ENCODE assay signal across 19 mouse cellular contexts in genomic region chr8:49563499-49564279, GRCm38 (mm10).
"Had no signal": no experiment of that assay in that cellular context is flagged by ENCODE, and none has a peak within 500 bp of the region (broad histone marks: within the 10 kb centered on the region; RNA-seq: fewer than 3 reads in every experiment).

No protein-coding gene starts in this region.

- ATAC-seq: midbrain, embryonic 16.5 days had no signal

- H3K4me3 ChIP-seq: midbrain, embryonic 10.5 days; midbrain, embryonic 12.5 days; myocyte; neural tube, embryonic 13.5 days; neural tube, embryonic 15.5 days had no signal

- H3K4me2 ChIP-seq: lung, embryonic 14.5 days; midbrain, embryonic 12.5 days; neural tube, embryonic 13.5 days; neural tube, embryonic 15.5 days had no signal

- H3K27ac ChIP-seq: midbrain, embryonic 10.5 days; midbrain, embryonic 12.5 days; neural tube, embryonic 13.5 days; neural tube, embryonic 15.5 days had no signal

- H3K27me3 ChIP-seq: midbrain, embryonic 12.5 days; neural tube, embryonic 13.5 days; neural tube, embryonic 15.5 days had no signal

- DNase-seq: lung, adult 18-20 months; lung, embryonic 14.5 days; lung, postnatal 10 days; lung, postnatal 4 days; midbrain, embryonic 14.5 days; retina, postnatal 1 day; right cerebral cortex, adult 18-20 months; right cerebral cortex, postnatal 25 days; right cerebral cortex, postnatal 4 days; spleen, adult 18-20 months; thymus, adult 18-20 months; thymus, postnatal 14 days; thymus, postnatal 36 days had no signal

- H3K4me1 ChIP-seq: midbrain, embryonic 10.5 days; midbrain, embryonic 12.5 days; neural tube, embryonic 15.5 days had no signal

- H3K36me3 ChIP-seq: midbrain, embryonic 10.5 days; midbrain, embryonic 12.5 days; neural tube, embryonic 13.5 days; neural tube, embryonic 15.5 days had no signal

- H3K9ac ChIP-seq: lung, embryonic 14.5 days; midbrain, embryonic 12.5 days; neural tube, embryonic 13.5 days; neural tube, embryonic 15.5 days had no signal

- H3K9me3 ChIP-seq: midbrain, embryonic 10.5 days; midbrain, embryonic 12.5 days; neural tube, embryonic 13.5 days; neural tube, embryonic 15.5 days had no signal
